Mouse (Mus musculus): ENCODE data around the gene Tnrc6c. TPM values are rescaled to one million over a fixed set of nuclear protein-coding genes. Genes with fewer than 3 reads are reported as not detected.

Tnrc6c gene
- polyA plus RNA-seq, 1 experiment from 2014 or later, result 35.4 TPM

DNA sequence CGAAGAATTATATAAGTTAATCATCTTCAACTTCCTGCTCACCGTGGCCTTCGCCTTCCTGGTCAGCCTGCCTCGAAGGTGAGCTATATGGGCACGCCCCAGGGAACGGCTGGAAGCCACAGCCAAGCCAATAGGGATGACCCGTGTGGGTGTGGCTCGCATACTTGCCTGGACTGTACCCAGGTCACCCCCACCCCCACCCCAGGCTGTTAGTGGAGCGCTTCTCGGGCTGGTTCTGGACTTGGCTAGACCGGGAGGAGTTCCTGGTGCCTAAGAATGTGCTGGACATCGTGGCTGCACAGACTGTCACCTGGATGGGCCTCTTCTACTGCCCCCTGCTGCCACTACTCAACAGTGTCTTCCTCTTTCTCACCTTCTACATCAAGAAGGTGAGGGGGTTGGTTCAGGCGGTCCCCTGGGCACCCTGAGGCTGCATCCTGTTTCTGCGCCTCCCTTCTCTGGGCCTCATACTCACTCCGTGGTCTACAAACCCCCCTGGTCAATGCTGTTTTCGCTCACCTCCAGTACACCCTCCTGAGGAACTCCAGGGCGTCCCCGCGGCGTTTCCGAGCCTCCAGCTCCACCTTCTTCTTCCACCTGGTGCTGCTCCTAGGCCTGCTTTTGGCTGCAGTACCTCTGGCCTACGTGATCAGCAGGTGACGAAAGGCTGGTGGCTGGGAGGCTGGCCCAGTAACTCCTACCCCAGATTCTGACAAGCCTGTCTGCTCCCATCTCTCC, 136.8 kb downstream of the Tnrc6c start:
- Histone ChIP-seq H3K36me3 (replicated peaks) (no peaks in the 10 kb centered on the region), H3K4me1 (no peaks in the 10 kb centered on the region), H3K27me3 (replicated peaks) (peaks cover 19% of the 10 kb centered on the region), H3K4me3 (no peak overlapping the region), H3K9me3 (no peaks in the 10 kb centered on the region), H3K4me2 (0 out of 2 replicates have a peak overlapping the region, but pooled peaks have one; percentile 1), H3K9ac (no peak overlapping the region), H3K27ac (no peak overlapping the region)
- 35% methylated on average over 23 of the region's 23 CpGs for WGBS
- ATAC-seq (replicated peaks), result no peak

- WGBS, result 85% methylated on average over 9 of the region's 9 CpGs
- Histone ChIP-seq H3K4me1 (no peaks in the 10 kb centered on the region), H3K36me3 (replicated peaks) (no peaks in the 10 kb centered on the region), H3K27ac (no peak overlapping the region), H3K27me3 (replicated peaks) (peaks cover 19% of the 10 kb centered on the region), H3K9me3 (no peaks in the 10 kb centered on the region), H3K4me2 (no peak overlapping the region), H3K4me3 (no peak overlapping the region), H3K9ac (no peak overlapping the region)
- no peak for ATAC-seq (replicated peaks)
Observed at GRCm38 (mm10) chr11:117791441-117791761, 137.3 kb downstream of the Tnrc6c start.

DNA sequence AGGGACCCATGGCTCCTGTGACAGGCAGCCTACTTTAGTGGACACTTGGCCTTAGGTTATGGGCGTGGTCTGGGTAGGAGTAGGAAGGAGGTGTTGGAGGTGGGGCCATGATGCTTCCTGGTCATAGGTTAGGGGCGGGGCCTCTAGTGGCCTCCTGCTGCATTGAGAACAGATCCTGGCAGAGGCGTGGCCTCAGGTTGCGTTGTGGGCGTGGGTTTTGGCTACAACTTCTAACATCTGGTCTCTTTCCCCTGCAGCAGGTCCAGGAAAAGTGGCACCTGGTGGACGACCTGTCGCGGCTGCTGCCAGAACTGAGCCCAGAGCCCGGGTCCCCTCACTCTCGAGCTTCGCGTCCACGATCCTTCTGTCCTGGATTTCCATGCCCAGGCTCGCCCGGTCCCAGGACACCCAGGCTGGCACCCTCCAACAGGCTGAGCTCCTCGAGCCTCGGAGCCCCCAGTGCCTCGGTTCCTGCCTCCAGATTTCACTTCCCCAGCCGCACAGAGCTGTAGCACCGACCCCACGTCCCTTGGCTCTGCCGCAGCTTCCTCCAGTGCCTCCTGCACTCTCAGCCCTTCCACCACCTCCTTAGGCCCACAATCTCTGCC, 138.3 kb downstream of the Tnrc6c start:
- Histone ChIP-seq H3K4me3 (no peak overlapping the region), H3K27ac (no peak overlapping the region), H3K9ac (no peak overlapping the region), H3K4me1 (no peaks in the 10 kb centered on the region), H3K27me3 (replicated peaks) (peaks cover 19% of the 10 kb centered on the region), H3K9me3 (no peaks in the 10 kb centered on the region), H3K36me3 (replicated peaks) (no peaks in the 10 kb centered on the region), H3K4me2 (no peak overlapping the region)
- 14% methylated on average over 22 of the region's 22 CpGs for WGBS
- no peak for ATAC-seq (replicated peaks)

- H3K4me1 ChIP-seq, result no peaks in the 10 kb centered on the region
- H3K4me2 ChIP-seq, result no peak overlapping the region
- H3K36me3 ChIP-seq (replicated peaks), result no peaks in the 10 kb centered on the region
- ATAC-seq (replicated peaks), result no peak
- no peak overlapping the region for H3K4me3 ChIP-seq
- H3K9ac ChIP-seq, result no peak overlapping the region
- H3K27me3 ChIP-seq (replicated peaks), result peaks cover 19% of the 10 kb centered on the region
- no peak overlapping the region for H3K27ac ChIP-seq
- WGBS, result 57% methylated on average over 4 of the region's 4 CpGs
- no peaks in the 10 kb centered on the region for H3K9me3 ChIP-seq
Observed at GRCm38 (mm10) chr11:117794035-117794551, 140.0 kb downstream of the Tnrc6c start.

DNA sequence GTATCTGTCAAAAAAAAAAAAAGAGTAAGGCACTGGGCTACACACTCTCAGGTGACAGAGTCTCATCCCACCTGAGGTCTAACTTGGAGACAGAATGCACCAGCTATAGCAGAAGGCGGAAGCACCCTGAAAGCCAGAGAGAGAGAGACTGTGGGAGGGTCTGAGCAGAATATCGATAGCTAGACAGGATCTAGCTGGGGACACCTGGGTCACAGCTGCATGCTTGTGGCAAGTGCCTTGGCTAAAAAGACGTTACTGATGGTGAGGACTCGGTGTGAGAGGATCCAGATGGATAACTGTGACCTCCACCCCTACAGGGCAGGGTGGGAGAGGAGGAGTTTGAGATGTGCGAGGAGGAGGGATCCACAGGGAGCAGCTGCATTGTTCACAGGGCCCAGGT, 142.9 kb downstream of the Tnrc6c start:
- ATAC-seq (replicated peaks), result no peak
- no peak overlapping the region for H3K4me3 ChIP-seq
- H3K4me2 ChIP-seq, result no peak overlapping the region
- WGBS, result 47% methylated on average over 5 of the region's 5 CpGs
- peaks cover 5% of the 10 kb centered on the region; the same call in 1 of the 2 replicates for H3K27me3 ChIP-seq (replicated peaks)
- H3K4me1 ChIP-seq, result no peaks in the 10 kb centered on the region
- no peak overlapping the region for H3K9ac ChIP-seq
- H3K9me3 ChIP-seq, result no peaks in the 10 kb centered on the region
- H3K36me3 ChIP-seq (replicated peaks), result no peaks in the 10 kb centered on the region
- H3K27ac ChIP-seq, result no peak overlapping the region

DNA sequence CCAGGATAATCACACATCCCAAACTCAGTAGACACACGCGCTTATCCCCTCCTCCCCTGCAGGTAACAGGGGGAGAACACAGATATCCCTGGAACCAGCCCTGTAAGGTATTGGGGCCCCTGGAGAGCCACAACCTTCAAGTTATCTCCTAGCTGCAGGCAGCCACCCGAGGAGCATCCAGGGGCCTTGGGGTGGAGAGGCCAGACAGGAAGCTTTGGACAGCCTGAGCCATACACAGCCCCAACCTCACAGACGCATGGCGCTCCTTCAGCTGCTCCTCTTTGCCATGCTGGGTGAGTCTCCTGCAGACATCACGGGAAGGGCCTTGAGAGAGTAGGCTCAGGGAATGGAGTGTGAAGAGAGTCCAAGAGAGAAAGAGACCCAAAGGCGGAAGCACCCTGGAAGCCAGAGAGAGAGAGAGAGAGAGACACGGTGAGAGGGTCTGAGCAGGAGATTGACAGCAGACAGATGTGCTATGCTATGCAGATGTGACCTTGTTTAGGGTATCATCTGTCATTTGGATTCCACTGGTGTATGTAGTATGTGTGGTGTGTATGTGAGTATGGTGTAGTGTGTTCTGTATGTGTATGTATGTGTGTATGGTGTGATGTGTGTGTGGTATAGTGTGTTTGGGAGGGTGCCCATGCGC, 143.5 kb downstream of the Tnrc6c start, which contains the start of gene 6030468B19Rik:
6030468B19Rik (plus strand) TSS at position 150 of the 649 bp plus-strand sequence.
- Histone ChIP-seq H3K27me3 (replicated peaks) (no peaks in the 10 kb centered on the region), H3K4me2 (no peak within 1 kb of the TSS), H3K36me3 (replicated peaks) (no peaks in the 10 kb centered on the region), H3K4me3 (no peak within 1 kb of the TSS), H3K9me3 (no peaks in the 10 kb centered on the region), H3K27ac (no peak within 1 kb of the TSS), H3K4me1 (no peaks in the 10 kb centered on the region), H3K9ac (no peak within 1 kb of the TSS)
- 61% methylated on average over 9 of the region's 9 CpGs for WGBS
- ATAC-seq (replicated peaks), result no peak

DNA sequence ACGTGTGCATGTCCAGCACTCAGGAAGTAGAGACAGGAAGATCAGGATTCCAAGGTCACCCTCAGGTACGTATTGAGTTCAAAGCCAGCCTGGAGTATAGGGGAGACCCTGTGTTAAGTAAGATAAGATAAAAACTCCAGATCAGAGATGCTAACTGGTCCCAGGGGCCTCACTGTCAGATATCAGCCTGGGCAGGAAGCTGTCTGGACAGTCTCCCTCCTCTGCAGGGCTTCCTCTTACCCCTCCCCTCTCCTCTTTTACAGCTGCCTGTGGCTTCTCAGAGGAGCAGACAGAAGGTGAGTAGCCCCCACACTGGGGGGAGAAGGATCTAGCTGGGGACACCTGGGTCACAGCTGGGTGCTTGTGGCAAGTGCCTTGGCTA, 144.1 kb downstream of the Tnrc6c start:
- Histone ChIP-seq H3K4me2 (no peak overlapping the region), H3K4me3 (no peak overlapping the region), H3K27ac (no peak overlapping the region), H3K27me3 (replicated peaks) (no peaks in the 10 kb centered on the region), H3K9me3 (no peaks in the 10 kb centered on the region), H3K4me1 (no peaks in the 10 kb centered on the region), H3K36me3 (replicated peaks) (no peaks in the 10 kb centered on the region), H3K9ac (no peak overlapping the region)
- no peak for ATAC-seq (replicated peaks)
- WGBS, result 45% methylated on average over 2 of the region's 2 CpGs

DNA sequence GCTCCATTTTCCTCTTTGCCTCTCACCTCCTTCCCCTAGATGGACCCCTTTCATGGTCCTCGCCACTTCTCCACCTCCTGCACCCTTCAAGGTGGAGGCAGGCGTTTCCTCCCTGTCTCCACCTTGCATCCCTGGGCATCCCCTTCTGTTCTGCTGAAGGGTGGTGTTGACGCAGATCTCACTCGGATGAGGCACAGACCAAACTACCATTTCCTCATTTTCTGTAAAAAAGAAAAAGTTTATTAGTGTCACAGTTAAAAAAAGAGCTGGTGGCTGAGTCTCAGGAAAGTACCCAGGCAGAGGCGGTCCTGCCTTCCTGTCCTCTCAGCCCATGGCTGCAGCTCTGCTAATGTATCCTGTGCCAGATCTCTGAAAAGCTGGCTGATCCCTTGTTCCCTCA, 145.1 kb downstream of the Tnrc6c start:
- H3K4me3 ChIP-seq, result no peak overlapping the region
- no peaks in the 10 kb centered on the region for H3K4me1 ChIP-seq
- no peak overlapping the region for H3K9ac ChIP-seq
- H3K4me2 ChIP-seq, result no peak overlapping the region
- 71% methylated on average over 5 of the region's 5 CpGs for WGBS
- no peaks in the 10 kb centered on the region for H3K27me3 ChIP-seq (replicated peaks)
- no peak overlapping the region for H3K27ac ChIP-seq
- ATAC-seq (replicated peaks), result no peak
- no peaks in the 10 kb centered on the region for H3K36me3 ChIP-seq (replicated peaks)
- no peaks in the 10 kb centered on the region for H3K9me3 ChIP-seq

DNA sequence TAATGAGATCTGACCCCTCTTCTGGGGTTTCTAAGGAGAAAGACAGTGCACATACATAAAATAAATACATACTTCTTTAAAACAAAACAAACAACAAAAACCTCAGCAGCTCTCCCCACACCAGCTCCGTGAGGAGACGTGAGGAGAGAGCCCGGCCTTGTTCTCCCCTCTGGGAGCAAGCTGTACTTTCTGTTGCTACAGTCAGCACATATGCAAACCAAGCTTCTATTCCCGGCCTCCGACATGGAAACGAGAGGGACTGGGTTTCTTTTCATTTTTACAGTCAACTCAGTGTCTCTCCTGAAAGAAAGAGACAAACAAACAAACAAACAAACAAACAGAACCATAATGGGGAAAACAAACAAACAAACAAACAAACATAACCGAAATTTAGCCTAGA, 145.9 kb downstream of the Tnrc6c start:
- no peak for ATAC-seq (replicated peaks)
- 88% methylated on average over 7 of the region's 7 CpGs for WGBS
- no peaks in the 10 kb centered on the region for H3K36me3 ChIP-seq (replicated peaks)
- no peaks in the 10 kb centered on the region for H3K27me3 ChIP-seq (replicated peaks)
- H3K9me3 ChIP-seq, result no peaks in the 10 kb centered on the region
- H3K9ac ChIP-seq, result no peak overlapping the region
- no peak overlapping the region for H3K27ac ChIP-seq
- no peaks in the 10 kb centered on the region for H3K4me1 ChIP-seq
- H3K4me2 ChIP-seq, result no peak overlapping the region
- H3K4me3 ChIP-seq, result no peak overlapping the region

DNA sequence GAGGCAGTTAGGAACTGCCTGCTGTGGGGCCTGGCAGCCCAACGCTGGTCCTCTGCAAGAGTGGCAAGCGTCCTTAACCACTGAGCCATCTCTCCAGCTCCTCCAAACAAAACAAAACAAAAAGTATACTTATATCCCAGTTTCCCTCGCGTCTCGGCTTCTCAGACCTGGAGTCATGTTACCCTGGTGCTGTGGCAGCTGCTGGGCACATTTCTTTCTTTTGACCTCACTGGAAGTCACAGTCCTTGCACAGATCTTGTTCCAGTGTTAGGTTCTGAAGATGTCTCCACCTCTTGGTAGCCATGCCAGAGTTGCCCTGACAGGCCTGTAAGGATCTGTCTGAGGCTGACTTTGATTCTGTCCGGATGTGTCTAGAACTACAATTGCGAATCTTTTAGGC, 147.6 kb downstream of the Tnrc6c start:
- 82% methylated on average over 7 of the region's 7 CpGs for WGBS

GRCm38 (mm10) chr11:117803166-117803688, 149.1 kb downstream of the Tnrc6c start:
- Histone ChIP-seq H3K36me3 (replicated peaks) (no peaks in the 10 kb centered on the region), H3K4me3 (no peak overlapping the region), H3K4me1 (no peaks in the 10 kb centered on the region), H3K4me2 (no peak overlapping the region), H3K27me3 (replicated peaks) (no peaks in the 10 kb centered on the region), H3K9me3 (no peaks in the 10 kb centered on the region), H3K27ac (no peak overlapping the region), H3K9ac (no peak overlapping the region)
- no peak for ATAC-seq (replicated peaks)
- WGBS, result 92% methylated on average over 3 of the region's 3 CpGs

More for the DNA sequence above, 147.6 kb downstream of the Tnrc6c start:
- Histone ChIP-seq H3K27me3 (replicated peaks) (no peaks in the 10 kb centered on the region), H3K9me3 (no peaks in the 10 kb centered on the region), H3K4me2 (no peak overlapping the region), H3K9ac (no peak overlapping the region), H3K36me3 (replicated peaks) (no peaks in the 10 kb centered on the region), H3K4me3 (no peak overlapping the region), H3K4me1 (no peaks in the 10 kb centered on the region), H3K27ac (no peak overlapping the region)
- ATAC-seq (replicated peaks), result no peak

DNA sequence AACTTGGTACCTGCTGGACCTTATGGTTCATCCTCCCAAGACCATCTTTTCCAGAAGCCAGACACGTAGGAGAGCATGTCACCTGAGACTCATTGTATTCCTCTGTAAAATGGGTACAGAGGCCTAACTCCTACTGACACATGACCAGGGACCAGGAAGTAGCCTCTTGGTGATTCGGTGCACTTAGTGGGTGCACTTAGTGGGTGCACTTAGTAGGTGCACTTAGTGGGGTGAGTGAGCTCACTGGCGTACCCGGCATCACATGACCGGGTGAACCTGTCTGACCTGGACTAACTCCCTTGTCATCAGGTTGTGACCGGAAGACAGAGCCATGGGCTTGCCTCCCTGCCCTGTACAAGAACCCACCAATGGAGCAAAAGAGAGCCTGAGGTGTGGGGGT, 152.7 kb downstream of the Tnrc6c start:
- H3K36me3 ChIP-seq (replicated peaks), result no peaks in the 10 kb centered on the region
- peaks cover 21% of the 10 kb centered on the region for H3K27me3 ChIP-seq (replicated peaks)
- no peak overlapping the region for H3K4me2 ChIP-seq
- H3K4me1 ChIP-seq, result peaks cover 20% of the 10 kb centered on the region
- no peak overlapping the region for H3K27ac ChIP-seq
- no peak overlapping the region for H3K4me3 ChIP-seq
- no peak for ATAC-seq (replicated peaks)
- WGBS, result 94% methylated on average over 6 of the region's 6 CpGs
- H3K9ac ChIP-seq, result no peak overlapping the region
- H3K9me3 ChIP-seq, result no peaks in the 10 kb centered on the region

All from midbrain, embryonic 15.5 days (tissue).